ENCODE assay signal across 9 mouse cellular contexts in the genomic region with DNA sequence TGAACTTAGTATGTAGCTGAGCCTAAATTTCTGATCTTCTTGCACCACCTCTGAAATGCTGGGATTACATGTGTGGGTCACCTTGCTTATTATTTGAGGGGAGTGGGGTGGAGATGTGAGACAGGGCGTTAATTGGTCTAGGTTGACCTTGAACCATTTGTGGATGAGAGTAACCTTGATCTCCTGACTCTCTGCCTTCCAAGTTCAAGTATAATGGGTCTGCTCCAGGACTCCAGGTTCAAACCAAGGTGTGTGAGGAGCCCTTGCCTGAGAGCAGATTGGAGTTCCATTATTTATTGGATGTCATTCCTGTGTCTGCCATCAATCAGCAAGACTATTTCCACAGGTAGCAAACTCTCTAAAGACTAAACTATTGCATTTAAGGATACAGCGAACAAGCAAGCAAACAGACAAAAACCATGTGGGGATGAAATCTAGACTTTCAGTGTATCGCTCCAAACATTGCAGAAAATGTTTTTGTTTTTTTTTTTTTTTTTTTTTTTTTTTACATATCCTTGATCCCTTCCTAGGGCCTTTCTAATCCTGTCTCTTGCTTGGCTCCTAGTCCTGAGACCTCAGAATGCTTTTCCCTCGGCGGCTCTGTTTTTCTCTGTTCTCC. TPM values are rescaled to one million over a fixed set of nuclear protein-coding genes. Genes with fewer than 3 reads are reported as not detected.
DNase-seq lines count a peak whose midpoint lies in the region; ATAC-seq lines count a peak whose summit lies in the region.
"Had no signal": no experiment of that assay in that cellular context is flagged by ENCODE, and none has a peak within 500 bp of the region (broad histone marks: within the 10 kb centered on the region; RNA-seq: fewer than 3 reads in every experiment).

No protein-coding gene starts in this region.

- no peak for ATAC-seq in heart, embryonic 16.5 days (replicated peaks; ENCODE audit: extremely low read depth, insufficient read depth, low FRiP score)
- no peak for ATAC-seq in hindbrain, embryonic 15.5 days (ENCODE audit: low FRiP score, low read depth)
- no peak for ATAC-seq in midbrain, embryonic 14.5 days (ENCODE audit: low FRiP score, low TSS enrichment)

- intact Hi-C loops in heart, postnatal 10 days (cut with DNase I) = no loop called here

- 45% methylated on average over 5 of the region's 5 CpGs for WGBS in heart, embryonic 16.5 days
- WGBS in hindbrain, embryonic 15.5 days = 43% methylated on average over 5 of the region's 5 CpGs
- WGBS in midbrain, embryonic 14.5 days = 45% methylated on average over 5 of the region's 5 CpGs

- no peaks in the 10 kb centered on the region for H3K9me3 ChIP-seq in heart, embryonic 16.5 days (replicated peaks; ENCODE audit: control insufficient read depth, low read length)
- H3K9me3 ChIP-seq in hindbrain, embryonic 15.5 days = no peaks in the 10 kb centered on the region
- no peaks in the 10 kb centered on the region for H3K9me3 ChIP-seq in midbrain, embryonic 14.5 days (ENCODE audit: control insufficient read depth, low read length)
- H3K9me3 ChIP-seq: G1E had no signal

- peaks cover 18% of the 10 kb centered on the region for H3K4me1 ChIP-seq in heart, embryonic 16.5 days (ENCODE audit: control insufficient read depth, insufficient read depth, low read length)
- 0 out of 2 replicates have a peak, but pooled peaks cover 4% of the 10 kb centered on the region for H3K4me1 ChIP-seq in brown adipose tissue, adult 24 weeks (ENCODE audit: control insufficient read depth, insufficient read depth, insufficient read length, low read length)
- H3K4me1 ChIP-seq in hindbrain, embryonic 15.5 days (replicated peaks) = peaks cover 5% of the 10 kb centered on the region
- H3K4me1 ChIP-seq in midbrain, embryonic 14.5 days (ENCODE audit: control insufficient read depth, insufficient read depth, low read length) = peaks cover 7% of the 10 kb centered on the region; the same call in 1 of the 2 replicates

- H3K27ac ChIP-seq in heart, embryonic 16.5 days (ENCODE audit: low read length) = peak overlapping the region; percentile 87
- H3K27ac ChIP-seq in brown adipose tissue, adult 24 weeks (replicated peaks; ENCODE audit: low read depth, low read length) = no peak overlapping the region
- H3K27ac ChIP-seq in hindbrain, embryonic 15.5 days (replicated peaks) = peak overlapping the region; percentile 88
- peak overlapping the region; percentile 75 for H3K27ac ChIP-seq in midbrain, embryonic 14.5 days (replicated peaks; ENCODE audit: low read depth, low read length)

- no peaks in the 10 kb centered on the region for H3K27me3 ChIP-seq in heart, embryonic 16.5 days (ENCODE audit: control insufficient read depth, insufficient read depth, low read length)
- no peaks in the 10 kb centered on the region for H3K27me3 ChIP-seq in hindbrain, embryonic 15.5 days
- no peaks in the 10 kb centered on the region for H3K27me3 ChIP-seq in midbrain, embryonic 14.5 days (ENCODE audit: control insufficient read depth, insufficient read depth, low read length)

- peak overlapping the region; percentile 88 for H3K4me2 ChIP-seq in heart, embryonic 16.5 days (ENCODE audit: low read depth, low read length)
- peak overlapping the region; percentile 90 for H3K4me2 ChIP-seq in hindbrain, embryonic 15.5 days
- H3K4me2 ChIP-seq in midbrain, embryonic 14.5 days (ENCODE audit: low read length) = peak overlapping the region; percentile 89

- H3K9ac ChIP-seq in heart, embryonic 16.5 days (ENCODE audit: low read length) = peak overlapping the region; percentile 75
- peak overlapping the region; percentile 60 for H3K9ac ChIP-seq in hindbrain, embryonic 15.5 days
- H3K9ac ChIP-seq in midbrain, embryonic 14.5 days (replicated peaks; ENCODE audit: low read length) = peak overlapping the region; percentile 57; the same call in 1 of the 2 replicates

- H3K4me3 ChIP-seq in heart, embryonic 16.5 days (ENCODE audit: low read length) = peak overlapping the region; percentile 65
- peak overlapping the region; percentile 65 for H3K4me3 ChIP-seq in brown adipose tissue, adult 24 weeks (ENCODE audit: insufficient read depth, low read depth, low read length)
- peak overlapping the region; percentile 54 for H3K4me3 ChIP-seq in hindbrain, embryonic 15.5 days
- H3K4me3 ChIP-seq in midbrain, embryonic 14.5 days (replicated peaks; ENCODE audit: low read depth, low read length) = peak overlapping the region; percentile 51

- no peaks in the 10 kb centered on the region for H3K36me3 ChIP-seq in heart, embryonic 16.5 days (ENCODE audit: control insufficient read depth, insufficient read depth)
- H3K36me3 ChIP-seq in hindbrain, embryonic 15.5 days = no peaks in the 10 kb centered on the region
- H3K36me3 ChIP-seq in midbrain, embryonic 14.5 days (ENCODE audit: control insufficient read depth, insufficient read depth, low read length) = no peaks in the 10 kb centered on the region
- H3K36me3 ChIP-seq: G1E had no signal

- DNase-seq in heart, postnatal 10 days = no peak
- DNase-seq in midbrain, embryonic 14.5 days = no peak
- DNase-seq in cerebellum, postnatal 14 days = no peak
- no peak for DNase-seq in urinary bladder, postnatal 4 days (ENCODE audit: low spot score in 2 of 2)
- DNase-seq in layer of hippocampus, adult 8-10 months (ENCODE audit: low spot score in 2 of 2) = no peak

RNA-seq across cellular contexts. Expression of gene Lrrc2, which starts 1.7 kb away (rescaled TPM):
- 8.1 and 8.6 TPM in 2 replicates for polyA plus RNA-seq in heart, embryonic 16.5 days (2015; fragmentation: Nextera tagmentation; extraction: Ambion mirVana)
- total RNA-seq in heart, postnatal 10 days (2021) = 10 to 100 TPM; 39.8 to 49.0 TPM
- 0.88 TPM in 1 of 2 replicates, not detected in the other for polyA plus RNA-seq in brown adipose tissue, adult 24 weeks (2012; ENCODE audit: insufficient read depth, insufficient read length, missing spikeins)
- 0.80 and 2.4 TPM in 2 replicates for polyA plus RNA-seq in hindbrain, embryonic 15.5 days (2015; fragmentation: Nextera tagmentation; extraction: Ambion mirVana)
- 0.38 and 0.51 TPM in 2 replicates for polyA plus RNA-seq in midbrain, embryonic 14.5 days (2014; fragmentation: Nextera tagmentation; extraction: Ambion mirVana)
- total RNA-seq in layer of hippocampus, adult 8-10 months (2022) = 1 to 10 TPM; 1.3 to 2.0 (median 1.8) TPM
- polyA plus RNA-seq: G1E had no signal

RNA-seq across cellular contexts. Expression of gene Tdgf1, which starts 7.1 kb away (rescaled TPM):
- not detected in 2 replicates for polyA plus RNA-seq in heart, embryonic 16.5 days (2015; fragmentation: Nextera tagmentation; extraction: Ambion mirVana)
- not detected for total RNA-seq in heart, postnatal 10 days (2021)
- polyA plus RNA-seq in brown adipose tissue, adult 24 weeks (2012; ENCODE audit: insufficient read depth, insufficient read length, missing spikeins) = not detected in 2 replicates
- 0.22 and 0.37 TPM in 2 replicates for polyA plus RNA-seq in hindbrain, embryonic 15.5 days (2015; fragmentation: Nextera tagmentation; extraction: Ambion mirVana)
- polyA plus RNA-seq in midbrain, embryonic 14.5 days (2014; fragmentation: Nextera tagmentation; extraction: Ambion mirVana) = not detected in 2 replicates
- 1 to 10 TPM in 1 of 4 experiments, under 1 TPM in 2, not detected in 1; 0.62 to 1.2 (median 0.74) TPM for total RNA-seq in layer of hippocampus, adult 8-10 months (2022)
- polyA plus RNA-seq: G1E had no signal

RNA-seq across cellular contexts. Expression of gene Fam240a, which starts 36.4 kb away (rescaled TPM):
- not detected in 2 replicates for polyA plus RNA-seq in heart, embryonic 16.5 days (2015; fragmentation: Nextera tagmentation; extraction: Ambion mirVana)
- total RNA-seq in heart, postnatal 10 days (2021) = not detected
- not detected in 2 replicates for polyA plus RNA-seq in brown adipose tissue, adult 24 weeks (2012; ENCODE audit: insufficient read depth, insufficient read length, missing spikeins)
- polyA plus RNA-seq in hindbrain, embryonic 15.5 days (2015; fragmentation: Nextera tagmentation; extraction: Ambion mirVana) = not detected in 2 replicates
- polyA plus RNA-seq in midbrain, embryonic 14.5 days (2014; fragmentation: Nextera tagmentation; extraction: Ambion mirVana) = not detected in 2 replicates
- not detected for total RNA-seq in layer of hippocampus, adult 8-10 months (2022)
- total RNA-seq: G1E had no signal
- polyA plus RNA-seq: G1E had no signal

RNA-seq across cellular contexts. Expression of gene Rtp3, which starts 37.3 kb away (rescaled TPM):
- polyA plus RNA-seq in heart, embryonic 16.5 days (2015; fragmentation: Nextera tagmentation; extraction: Ambion mirVana) = 0.13 and 0.29 TPM in 2 replicates
- total RNA-seq in heart, postnatal 10 days (2021) = 1 to 10 TPM; 2.4 to 2.8 TPM
- polyA plus RNA-seq in brown adipose tissue, adult 24 weeks (2012; ENCODE audit: insufficient read depth, insufficient read length, missing spikeins) = 2.2 and 3.3 TPM in 2 replicates
- polyA plus RNA-seq in hindbrain, embryonic 15.5 days (2015; fragmentation: Nextera tagmentation; extraction: Ambion mirVana) = not detected in 2 replicates
- not detected in 2 replicates for polyA plus RNA-seq in midbrain, embryonic 14.5 days (2014; fragmentation: Nextera tagmentation; extraction: Ambion mirVana)
- under 1 TPM in 3 of 4 experiments, not detected in 1; 0.36 to 0.54 (median 0.40) TPM for total RNA-seq in layer of hippocampus, adult 8-10 months (2022)
- polyA plus RNA-seq: G1E had no signal
